9 mouse cellular contexts compared by ENCODE assay signal in the genomic region with DNA sequence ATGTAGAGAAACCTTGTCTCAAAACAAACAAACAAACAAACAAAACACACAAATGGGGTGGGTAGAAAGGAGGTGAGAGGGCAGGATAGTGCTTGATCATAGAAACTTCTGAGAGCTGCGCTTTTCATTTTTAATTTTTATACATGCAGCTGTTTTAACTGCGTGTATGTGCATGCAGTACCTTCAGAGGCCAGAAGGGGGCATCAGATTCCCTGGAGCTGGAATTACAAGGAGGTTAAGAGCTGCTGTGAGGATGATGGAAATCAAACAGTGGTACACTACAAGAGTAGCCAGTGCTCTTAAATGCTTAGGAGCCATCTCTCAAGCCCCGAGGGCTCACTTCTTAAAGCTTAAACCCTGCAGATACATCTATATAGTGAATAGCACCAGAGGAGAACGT.
DNase-seq lines count a peak whose midpoint lies in the region; ATAC-seq and TF ChIP-seq lines count a peak whose summit lies in the region.
"Had no signal": no experiment of that assay in that cellular context is flagged by ENCODE, and none has a peak within 500 bp of the region (broad histone marks: within the 10 kb centered on the region; RNA-seq: fewer than 3 reads in every experiment).

No protein-coding gene starts in this region.

- H3K4me1 ChIP-seq in heart, postnatal 0 days (ENCODE audit: control insufficient read depth, insufficient read depth) = peaks cover 23% of the 10 kb centered on the region
- no peaks in the 10 kb centered on the region for H3K4me1 ChIP-seq in MEL (ENCODE audit: control insufficient read depth in 1 of 2, insufficient read depth in 2 of 2, low read length in 2 of 2)
- no peaks in the 10 kb centered on the region for H3K4me1 ChIP-seq in lung, adult 2 months (ENCODE audit: control insufficient read depth, insufficient read depth, low read length)
- H3K4me1 ChIP-seq in forebrain, embryonic 13.5 days = peaks cover 37% of the 10 kb centered on the region

- 93% methylated on average over 4 of the region's 4 CpGs for WGBS in heart, postnatal 0 days
- WGBS in lung, adult 2 months = 95% methylated on average over 4 of the region's 4 CpGs
- WGBS in forebrain, embryonic 13.5 days = 92% methylated on average over 4 of the region's 4 CpGs

- peak; percentile 45 for TF ChIP-seq CTCF in heart, postnatal 0 days (IDR thresholded peaks at IDR 0.05; ENCODE audit: low read depth)
- peak; percentile 67 to 91 (median 76) for TF ChIP-seq CTCF in MEL (IDR thresholded peaks at IDR 0.05 in 2 of 3, conservative IDR thresholded peaks at IDR 0.05 in 1 of 3; ENCODE audit: control insufficient read depth in 1 of 3, insufficient read depth in 1 of 3, low read depth in 2 of 3, low read length in 3 of 3, poor library complexity in 1 of 3, severe bottlenecking in 1 of 3)
- no peak; the same call in 1 of the 2 replicates for TF ChIP-seq CTCF in lung, adult 2 months (IDR thresholded peaks at IDR 0.05; ENCODE audit: insufficient read depth, low read length)

- H3K4me3 ChIP-seq in heart, postnatal 0 days (ENCODE audit: low read depth, low read length) = no peak overlapping the region
- H3K4me3 ChIP-seq in MEL (ENCODE audit: control insufficient read depth in 1 of 2, insufficient read depth in 1 of 2, low read depth in 2 of 2, low read length in 2 of 2) = no peak overlapping the region
- no peak overlapping the region for H3K4me3 ChIP-seq in lung, adult 2 months (replicated peaks; ENCODE audit: extremely low read depth, low read depth, low read length)
- H3K4me3 ChIP-seq in forebrain, embryonic 13.5 days = no peak overlapping the region
- H3K4me3 ChIP-seq: neural tube, embryonic 13.5 days had no signal

- no peak overlapping the region for H3K27ac ChIP-seq in heart, postnatal 0 days (ENCODE audit: low read depth)
- no peak overlapping the region for H3K27ac ChIP-seq in MEL (ENCODE audit: control insufficient read depth, low read depth, low read length)
- no peak overlapping the region for H3K27ac ChIP-seq in forebrain, embryonic 13.5 days
- H3K27ac ChIP-seq: neural tube, embryonic 13.5 days had no signal

- no peak for TF ChIP-seq POLR2A in MEL (IDR thresholded peaks at IDR 0.05; ENCODE audit: control insufficient read depth in 1 of 2, insufficient read depth in 1 of 2, low read depth in 1 of 2, low read length in 2 of 2, poor library complexity in 1 of 2)
- TF ChIP-seq POLR2A in lung, adult 2 months (IDR thresholded peaks at IDR 0.05; ENCODE audit: borderline replicate concordance, extremely low read depth, low read depth, low read length) = no peak

- H3K9ac ChIP-seq in heart, postnatal 0 days (replicated peaks; ENCODE audit: low read depth, low read length) = no peak overlapping the region
- no peak overlapping the region for H3K9ac ChIP-seq in MEL (ENCODE audit: control insufficient read depth, low read depth, low read length, poor library complexity, severe bottlenecking)
- no peak overlapping the region for H3K9ac ChIP-seq in forebrain, embryonic 13.5 days
- H3K9ac ChIP-seq: neural tube, embryonic 13.5 days had no signal

- H3K27me3 ChIP-seq in heart, postnatal 0 days (ENCODE audit: control insufficient read depth, insufficient read depth, low read length) = no peaks in the 10 kb centered on the region
- no peaks in the 10 kb centered on the region for H3K27me3 ChIP-seq in MEL (ENCODE audit: control insufficient read depth in 1 of 2, insufficient read depth in 2 of 2, low read length in 2 of 2)
- H3K27me3 ChIP-seq in forebrain, embryonic 13.5 days = no peaks in the 10 kb centered on the region
- H3K27me3 ChIP-seq: neural tube, embryonic 13.5 days had no signal

- no peak for DNase-seq in heart, postnatal 0 days (ENCODE audit: low spot score)
- no peak for DNase-seq in heart, adult 8-10 months (ENCODE audit: low spot score)
- DNase-seq in 3T3-L1 (ENCODE audit: low read depth, low spot score) (peak; percentile 46), MEL (ENCODE audit: low read depth, low spot score) (peak; percentile 62)
- peak; percentile 40 for DNase-seq in lung, adult 2 months
- DNase-seq in Muller cell, postnatal 12 days (ENCODE audit: inconsistent ontology term) = no peak
- no peak for DNase-seq in frontal cortex, postnatal 10 days (ENCODE audit: low spot score in 2 of 2)

- H3K36me3 ChIP-seq in heart, postnatal 0 days (replicated peaks; ENCODE audit: control insufficient read depth, insufficient read depth, low read length) = peaks cover 23% of the 10 kb centered on the region
- no peaks in the 10 kb centered on the region for H3K36me3 ChIP-seq in MEL (ENCODE audit: control insufficient read depth in 1 of 2, insufficient read depth in 2 of 2, low read length in 2 of 2)
- no peaks in the 10 kb centered on the region for H3K36me3 ChIP-seq in forebrain, embryonic 13.5 days (ENCODE audit: poor library complexity, severe bottlenecking)

- no peak for TF ChIP-seq EP300 in heart, postnatal 0 days (IDR thresholded peaks at IDR 0.05; ENCODE audit: low read depth)
- no peak for TF ChIP-seq EP300 in MEL (IDR thresholded peaks at IDR 0.05; ENCODE audit: low read depth in 1 of 2, low read length in 2 of 2)

- ATAC-seq in heart, postnatal 0 days (ENCODE audit: insufficient read depth, low read depth) = no peak
- ATAC-seq in forebrain, embryonic 13.5 days = no peak

- no peaks in the 10 kb centered on the region for H3K9me3 ChIP-seq in heart, postnatal 0 days (replicated peaks; ENCODE audit: control insufficient read depth, low read length)
- H3K9me3 ChIP-seq in MEL (replicated peaks; ENCODE audit: insufficient read depth, low read length) = no peaks in the 10 kb centered on the region
- no peaks in the 10 kb centered on the region for H3K9me3 ChIP-seq in forebrain, embryonic 13.5 days (replicated peaks)
- H3K9me3 ChIP-seq: neural tube, embryonic 13.5 days had no signal

- H3K4me2 ChIP-seq in heart, postnatal 0 days (ENCODE audit: low read depth, low read length) = no peak overlapping the region
- no peak overlapping the region for H3K4me2 ChIP-seq in forebrain, embryonic 13.5 days
- H3K4me2 ChIP-seq: neural tube, embryonic 13.5 days had no signal

- peak; percentile 57 for TF ChIP-seq RAD21 in MEL (IDR thresholded peaks at IDR 0.05; ENCODE audit: low read depth, low read length)

- H3K79me2 ChIP-seq in MEL (ENCODE audit: control insufficient read depth, insufficient read depth, low read length, poor library complexity) = no peaks in the 10 kb centered on the region

TF ChIP-seq in MEL, 35 proteins besides CTCF, POLR2A, EP300 and RAD21:
- TF ChIP-seq RCOR1 (IDR thresholded peaks at IDR 0.05; ENCODE audit: low read depth, low read length) = no peak
- TF ChIP-seq SMC3 (IDR thresholded peaks at IDR 0.05; ENCODE audit: low read depth, low read length) = peak; percentile 71
- TF ChIP-seq ZC3H11A (IDR thresholded peaks at IDR 0.05; ENCODE audit: low read depth, low read length) = peak; percentile 21; the same call in 1 of the 2 replicates

Comparison
In these comparisons a context has a peak if more than half of its experiments do, and no peak if none do; other contexts are left out.
1. DNase-seq: peak in 3T3-L1 (single experiment), MEL (single experiment) and lung, adult 2 months (single experiment); none in heart, postnatal 0 days (single experiment), heart, adult 8-10 months (single experiment), Muller cell, postnatal 12 days (single experiment) and frontal cortex, postnatal 10 days (0 of 2).